Mouse (Mus musculus) limb, embryonic 14.5 days (tissue): ENCODE data around the gene Zfp451. TPM values are rescaled to one million over a fixed set of nuclear protein-coding genes. Genes with fewer than 3 reads are reported as not detected.

Experiments
- ATAC-seq: fragments of 200-750 bp; cut with Nextera tagmentation; 2 replicates; pipeline ENCODE4 v1.8.0; 2017; ENCODE audit warnings: low read depth, moderate number of reproducible peaks, moderate TSS enrichment; ENCODE audit not compliant: low FRiP score
- DNase-seq: peaks from one replicate; pipeline ENCODE4 v3.0.0-alpha.2; 2015; ENCODE audit warnings: low spot score
- H3K27ac ChIP-seq: fragments of 300-500 bp; sonication (generic); replicated peaks from 2 replicates; pipeline ENCODE4 v1.5.1; 2014; ENCODE audit warnings: low read depth, mild to moderate bottlenecking, low read length, moderate library complexity, mixed read lengths
- H3K27me3 ChIP-seq: fragments of 300-500 bp; sonication (generic); 2 replicates; pipeline ENCODE4 v1.6.1; 2014; ENCODE audit warnings: low read length, mixed read lengths; ENCODE audit not compliant: control insufficient read depth, insufficient read depth
- H3K36me3 ChIP-seq: fragments of 300-500 bp; sonication (generic); 2 replicates; pipeline ENCODE4 v1.6.1; 2014; ENCODE audit warnings: mild to moderate bottlenecking, low read length, moderate library complexity, mixed read lengths; ENCODE audit not compliant: control insufficient read depth, insufficient read depth
- H3K4me1 ChIP-seq: fragments of 300-500 bp; sonication (generic); 2 replicates; pipeline ENCODE4 v1.6.1; 2014; ENCODE audit warnings: antibody characterized with exemption, low read length, mixed read lengths; ENCODE audit not compliant: control insufficient read depth, insufficient read depth
- H3K4me2 ChIP-seq: fragments of 300-500 bp; sonication (generic); replicated peaks from 2 replicates; pipeline ENCODE4 v1.6.1; 2014; ENCODE audit warnings: low read depth, mild to moderate bottlenecking, low read length, moderate library complexity; ENCODE audit not compliant: severe bottlenecking
- H3K4me3 ChIP-seq: fragments of 300-500 bp; sonication (generic); replicated peaks from 2 replicates; pipeline ENCODE4 v1.5.1; 2014; ENCODE audit warnings: low read length
- H3K9ac ChIP-seq: fragments of 300-500 bp; sonication (generic); 2 replicates; pipeline ENCODE4 v1.6.1; 2014; ENCODE audit warnings: mild to moderate bottlenecking, low read depth, low read length, moderate library complexity; ENCODE audit not compliant: severe bottlenecking
- H3K9me3 ChIP-seq: fragments of 300-500 bp; sonication (generic); 2 replicates; pipeline ENCODE4 v1.6.1; 2016; ENCODE audit warnings: low read length; ENCODE audit not compliant: control insufficient read depth
- POLR2A ChIP-seq: fragments of 200-500 bp; IDR thresholded peaks from 2 replicates; pipeline ENCODE4 v1.8.0; 2012; ENCODE audit warnings: inconsistent platforms, mild to moderate bottlenecking, moderate library complexity, borderline replicate concordance; ENCODE audit not compliant: insufficient read depth, insufficient read length; ENCODE audit errors: extremely low read depth
- WGBS: fragments of 180-500 bp; shearing (Covaris S2); extraction: QIAGEN DNeasy Blood & Tissue Kit; methylation state at CpG from one replicate; pipeline ENCODE4 v1.1.7; 2014; 5-methylcytosine and 5-hydroxymethylcytosine counted together
- polyA plus RNA-seq, 2 experiments: library from polyadenylated mRNA; depleted of rRNA in 1 of 2; stranded (reverse) in 1 of 2; unstranded in 1 of 2; fragments of >200 nt; fragmentation: Nextera tagmentation in 1 of 2; extraction: Ambion mirVana in 1 of 2; gene quantifications; 2 replicates each; pipeline versions ENCODE4 v1.2.1 to v1.2.3; 2012 to 2014

The Zfp451 gene
- polyA plus RNA-seq, 2 experiments = 32.3 to 33.4 TPM

DNA sequence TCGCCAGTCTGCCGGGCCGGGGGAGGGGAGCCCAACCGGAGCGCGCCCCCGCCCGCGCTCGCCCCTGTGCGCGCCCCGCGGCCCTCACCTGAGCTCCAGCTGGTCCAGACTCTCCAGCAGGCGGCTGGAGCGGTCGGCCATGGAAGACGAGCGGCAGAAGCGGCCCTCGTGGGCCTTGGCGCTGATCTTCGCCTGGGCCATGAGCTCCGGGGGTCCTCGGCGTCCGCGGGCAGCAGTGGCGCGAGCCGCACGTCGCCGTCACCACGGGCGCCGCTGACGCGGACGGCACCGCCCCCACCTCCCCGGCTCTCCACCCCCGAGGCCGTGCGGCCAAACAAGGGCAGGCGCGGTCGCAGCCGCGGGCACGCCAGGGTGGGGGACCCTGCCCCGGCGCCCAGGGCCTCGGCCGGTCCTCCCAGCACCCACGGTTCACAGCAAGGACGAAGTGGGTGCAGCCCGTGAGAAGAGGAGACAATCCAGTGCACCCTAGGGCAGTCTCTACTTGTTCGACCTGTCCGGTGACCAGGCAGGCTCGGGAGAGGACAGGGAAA lies 56.8 kb downstream of the Zfp451 start, which contains the start of gene Bag2:
TSS of gene Bag2 (minus strand) at position 305 of the 551 bp plus-strand sequence.
- H3K9ac ChIP-seq = peak within 1 kb of the TSS; percentile 86
- WGBS = 1% methylated on average over 57 of the region's 61 CpGs
- peak; percentile 85 for ATAC-seq
- DNase-seq = no peak
- no peaks in the 10 kb centered on the region for H3K9me3 ChIP-seq
- no peaks in the 10 kb centered on the region for H3K27me3 ChIP-seq
- peaks cover 15% of the 10 kb centered on the region; the same call in 1 of the 2 replicates for H3K36me3 ChIP-seq
- peak within 1 kb of the TSS; percentile 90 for H3K4me2 ChIP-seq
- TF ChIP-seq POLR2A = no peak
- peak within 1 kb of the TSS; percentile 66 for H3K4me3 ChIP-seq
- peaks cover 12% of the 10 kb centered on the region; the same call in 1 of the 2 replicates for H3K4me1 ChIP-seq
- 0 out of 2 replicates have a peak within 1 kb of the TSS, but pooled peaks have one; percentile 27 for H3K27ac ChIP-seq

DNA sequence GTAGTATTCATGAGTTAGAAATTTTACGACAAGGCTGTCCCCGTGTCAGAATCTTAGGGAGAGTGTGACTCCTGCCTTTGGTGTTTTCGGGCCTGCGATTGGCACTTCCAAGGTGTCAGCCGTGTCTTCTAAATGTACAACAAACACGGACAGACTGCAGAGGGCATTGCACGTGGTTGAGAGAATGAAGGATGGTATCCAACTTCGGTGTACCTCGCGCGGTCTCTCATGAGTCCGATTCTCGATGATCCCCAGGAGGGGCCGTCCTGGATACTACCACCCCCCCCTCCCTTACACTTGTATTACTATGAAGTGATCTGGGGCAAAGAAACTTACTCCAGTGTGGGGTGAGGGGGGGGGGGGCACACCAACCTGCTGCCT lies 57.4 kb downstream of the Zfp451 start:
- Histone ChIP-seq H3K9ac (peak overlapping the region; percentile 86), H3K36me3 (peaks cover 10% of the 10 kb centered on the region; the same call in 1 of the 2 replicates), H3K27ac (no peak overlapping the region), H3K4me1 (peaks cover 12% of the 10 kb centered on the region; the same call in 1 of the 2 replicates), H3K4me2 (peak overlapping the region; percentile 90), H3K27me3 (no peaks in the 10 kb centered on the region), H3K9me3 (no peaks in the 10 kb centered on the region), H3K4me3 (peak overlapping the region; percentile 66)
- DNase-seq (no peak), ATAC-seq (peak; percentile 35)
- TF ChIP-seq POLR2A = no peak
- 3% methylated on average over 14 of the region's 14 CpGs for WGBS

DNA sequence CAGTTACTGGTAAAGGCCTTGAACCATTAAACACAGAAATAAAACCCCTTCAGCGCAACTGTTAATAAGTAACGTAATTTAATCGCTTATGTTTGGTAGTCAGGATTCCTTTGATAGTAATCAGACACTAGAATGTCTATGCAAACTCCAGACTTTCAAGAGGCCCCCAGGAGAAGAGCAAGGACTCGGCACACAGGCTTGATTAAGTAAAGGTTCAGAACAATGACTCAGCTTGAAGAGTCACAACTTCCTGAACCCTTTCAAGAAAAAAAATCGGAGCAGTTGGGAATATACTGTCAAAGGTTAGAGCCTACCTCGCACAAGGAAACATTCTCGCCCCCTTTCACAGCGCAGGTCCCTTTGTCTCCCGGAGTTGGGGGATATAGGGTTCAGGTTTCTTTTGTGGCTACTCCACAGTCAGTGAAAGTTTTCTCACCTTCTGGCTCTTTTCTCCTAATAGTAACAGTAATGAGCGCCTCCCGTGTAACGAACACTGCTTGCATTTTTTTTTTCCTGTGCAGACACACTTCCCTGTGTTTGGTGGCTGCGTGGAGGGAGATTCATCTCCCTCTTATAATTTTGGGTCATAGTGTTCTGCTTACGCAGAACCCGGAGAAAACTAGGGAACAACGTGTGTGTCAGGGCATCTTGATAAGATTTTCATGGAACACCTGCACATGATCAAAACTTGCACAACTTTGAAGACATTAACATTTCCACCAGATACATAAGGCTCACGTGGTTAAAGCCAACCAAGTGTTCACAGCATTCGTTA lies 58.0 kb downstream of the Zfp451 start:
- TF ChIP-seq POLR2A = no peak
- WGBS = 17% methylated on average over 18 of the region's 18 CpGs

DNA sequence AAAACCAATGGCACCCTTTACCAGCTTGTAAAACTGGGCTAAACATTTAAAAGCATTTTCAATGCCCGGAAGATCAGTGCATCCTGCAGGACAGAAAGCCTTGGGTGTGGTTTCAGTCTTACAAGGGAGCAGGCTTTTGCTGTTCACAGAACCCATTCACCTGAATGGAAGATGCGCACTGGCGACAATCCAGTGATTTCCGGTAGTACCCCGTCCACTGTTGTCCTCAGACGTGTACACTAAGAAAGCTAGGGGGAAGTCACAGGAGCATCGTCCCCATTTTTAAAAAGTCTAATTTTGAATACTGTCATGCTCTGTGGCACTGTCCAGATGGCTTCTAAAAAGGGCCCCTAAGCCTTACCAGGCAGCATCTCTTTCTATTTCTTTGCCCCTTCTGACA lies 58.6 kb downstream of the Zfp451 start:
- WGBS = 79% methylated on average over 7 of the region's 7 CpGs
- no peak for TF ChIP-seq POLR2A
- no peak for DNase-seq
- Histone ChIP-seq H3K27me3 (no peaks in the 10 kb centered on the region), H3K27ac (no peak overlapping the region), H3K36me3 (no peaks in the 10 kb centered on the region), H3K9me3 (no peaks in the 10 kb centered on the region), H3K4me3 (0 out of 2 replicates have a peak overlapping the region, but pooled peaks have one; percentile 66), H3K4me2 (peak overlapping the region; percentile 90), H3K4me1 (peaks cover 12% of the 10 kb centered on the region; the same call in 1 of the 2 replicates), H3K9ac (no peak overlapping the region)
- ATAC-seq = no peak

More for the DNA sequence above, 58.0 kb downstream of the Zfp451 start:
- ATAC-seq = no peak
- Histone ChIP-seq H3K36me3 (peaks cover 4% of the 10 kb centered on the region; the same call in 1 of the 2 replicates), H3K4me2 (peak overlapping the region; percentile 90), H3K27me3 (no peaks in the 10 kb centered on the region), H3K4me1 (peaks cover 12% of the 10 kb centered on the region; the same call in 1 of the 2 replicates), H3K4me3 (peak overlapping the region; percentile 66), H3K9ac (peak overlapping the region; percentile 86), H3K27ac (no peak overlapping the region), H3K9me3 (no peaks in the 10 kb centered on the region)
- no peak for DNase-seq

DNA sequence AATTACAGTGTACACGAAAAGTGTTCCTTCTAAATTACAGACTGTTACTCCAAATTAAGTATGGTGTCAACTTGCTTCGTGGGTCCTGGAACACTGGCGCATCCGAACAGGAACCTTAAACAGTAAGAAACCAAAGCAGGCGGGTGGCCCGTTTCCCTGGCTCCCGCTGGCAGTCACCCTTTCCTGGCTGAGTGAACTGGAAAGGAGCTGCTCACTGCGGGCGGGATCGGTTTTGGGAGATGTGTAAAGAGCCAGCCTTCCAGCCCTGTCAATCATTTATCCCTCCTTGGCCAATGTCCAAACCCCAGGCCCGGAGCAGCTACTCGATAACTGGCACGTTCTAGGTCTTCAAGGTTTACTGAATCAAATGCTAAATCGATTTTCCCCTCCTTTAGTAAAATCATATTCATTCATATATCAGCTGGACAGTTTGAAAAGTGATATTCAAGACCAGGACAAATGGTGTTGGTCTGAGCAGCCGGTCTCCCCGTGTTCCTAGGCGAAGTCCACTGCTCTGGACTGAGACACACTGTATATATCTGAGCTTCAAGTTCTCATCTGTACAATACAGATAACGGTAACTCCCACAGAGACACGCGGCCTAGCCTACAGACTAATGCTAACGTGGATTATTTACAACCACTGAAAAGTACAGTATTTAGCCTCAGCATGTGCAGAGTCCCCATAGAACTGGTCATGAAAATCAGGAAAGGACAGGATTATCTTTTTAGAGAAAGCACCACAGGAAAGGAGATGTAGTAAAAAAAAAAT lies 59.2 kb downstream of the Zfp451 start:
- Histone ChIP-seq H3K9ac (no peak overlapping the region), H3K9me3 (no peaks in the 10 kb centered on the region), H3K27ac (no peak overlapping the region), H3K4me3 (no peak overlapping the region), H3K27me3 (no peaks in the 10 kb centered on the region), H3K4me1 (peaks cover 12% of the 10 kb centered on the region; the same call in 1 of the 2 replicates), H3K4me2 (no peak overlapping the region), H3K36me3 (no peaks in the 10 kb centered on the region)
- TF ChIP-seq POLR2A = no peak
- ATAC-seq (no peak), DNase-seq (no peak)
- WGBS = 86% methylated on average over 21 of the region's 21 CpGs
